Mouse (Mus musculus) stomach, embryonic 14.5 days (tissue): Measurements from ENCODE around the gene Uspl1. TPM values are rescaled to one million over a fixed set of nuclear protein-coding genes. Genes with fewer than 3 reads are reported as not detected.

Source experiments
- ATAC-seq: fragments of 200-750 bp; cut with Nextera tagmentation; 2 replicates; pipeline ENCODE4 v1.8.0; 2017; ENCODE audit warnings: low read depth, moderate TSS enrichment; ENCODE audit not compliant: insufficient number of reproducible peaks, insufficient read depth, low FRiP score
- H3K27ac ChIP-seq: fragments of 300-500 bp; sonication (generic); 2 replicates; pipeline ENCODE4 v1.5.1; 2014; ENCODE audit warnings: mild to moderate bottlenecking, low read length, moderate library complexity, mixed read lengths
- H3K27me3 ChIP-seq: fragments of 300-500 bp; sonication (generic); 2 replicates; pipeline ENCODE4 v1.6.1; 2014; ENCODE audit warnings: low read length, control low read depth, mixed read lengths; ENCODE audit not compliant: control insufficient read depth, insufficient read depth
- H3K36me3 ChIP-seq: fragments of 300-500 bp; sonication (generic); 2 replicates; pipeline ENCODE4 v1.6.1; 2014; ENCODE audit warnings: mild to moderate bottlenecking, control low read depth, low read length, moderate library complexity, mixed read lengths; ENCODE audit not compliant: control insufficient read depth, insufficient read depth
- H3K4me1 ChIP-seq: fragments of 300-500 bp; sonication (generic); 2 replicates; pipeline ENCODE4 v1.6.1; 2014; ENCODE audit warnings: low read length, control low read depth, mixed read lengths; ENCODE audit not compliant: control insufficient read depth, insufficient read depth
- H3K4me2 ChIP-seq: fragments of 300-500 bp; sonication (generic); replicated peaks from 2 replicates; pipeline ENCODE4 v1.6.1; 2014; ENCODE audit warnings: low read depth, low read length, control low read depth
- H3K4me3 ChIP-seq: fragments of 300-500 bp; sonication (generic); 2 replicates; pipeline ENCODE4 v1.5.1; 2014; ENCODE audit warnings: low read depth, low read length, control low read depth
- H3K9ac ChIP-seq: fragments of 300-500 bp; sonication (generic); replicated peaks from 2 replicates; pipeline ENCODE4 v1.6.1; 2014; ENCODE audit warnings: low read depth, mild to moderate bottlenecking, control low read depth, low read length, moderate library complexity, mixed read lengths
- H3K9me3 ChIP-seq: fragments of 300-500 bp; sonication (generic); 2 replicates; pipeline ENCODE4 v1.6.1; 2016; ENCODE audit warnings: low read depth, low read length, control low read depth; ENCODE audit not compliant: control insufficient read depth
- WGBS: fragments of 180-500 bp; shearing (Covaris S2); extraction: QIAGEN DNeasy Blood & Tissue Kit; methylation state at CpG from one replicate; pipeline ENCODE4 v1.1.7; 2014; 5-methylcytosine and 5-hydroxymethylcytosine counted together
- polyA plus RNA-seq: library from polyadenylated mRNA; unstranded; fragments of >200 nt; fragmentation: Nextera tagmentation; extraction: Ambion mirVana; gene quantifications from 2 replicates; pipeline ENCODE4 v1.2.1, GENCODE M21; 2014

The Uspl1 gene
- polyA plus RNA-seq, 1 experiment from 2014 or later: 54.4 TPM

DNA sequence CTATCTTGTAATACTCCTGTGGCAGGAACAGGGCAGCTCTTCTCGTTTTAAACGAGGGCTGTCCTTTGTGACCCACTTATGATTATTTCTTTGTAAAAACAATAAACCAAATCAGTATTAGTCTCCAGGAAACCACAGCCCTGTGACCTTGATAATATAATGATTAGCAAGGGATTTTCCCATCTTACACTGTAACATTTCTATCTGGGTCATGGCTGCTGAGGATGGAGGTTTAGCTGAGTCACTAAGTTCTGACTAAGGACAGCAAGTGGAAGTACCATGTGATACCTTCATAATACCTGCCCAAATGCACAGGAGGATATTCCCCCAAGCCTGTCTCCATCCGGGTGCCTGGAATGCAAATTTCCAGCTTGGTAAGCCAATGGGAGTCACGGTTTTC, 23.7 kb upstream of the Uspl1 start:
- ATAC-seq: no peak
- no peaks in the 10 kb centered on the region for H3K4me1 ChIP-seq

GRCm38 (mm10) chr5:149162890-149163289, 21.3 kb upstream of the Uspl1 start:
- no peak overlapping the region for H3K27ac ChIP-seq
- H3K9me3 ChIP-seq: no peaks in the 10 kb centered on the region
- H3K4me3 ChIP-seq: no peak overlapping the region
- H3K4me1 ChIP-seq: no peaks in the 10 kb centered on the region
- H3K4me2 ChIP-seq: no peak overlapping the region
- H3K9ac ChIP-seq: no peak overlapping the region
- 81% methylated on average over 7 of the region's 7 CpGs for WGBS
- H3K27me3 ChIP-seq: no peaks in the 10 kb centered on the region
- ATAC-seq: no peak
- no peaks in the 10 kb centered on the region for H3K36me3 ChIP-seq

More for the DNA sequence above, 23.7 kb upstream of the Uspl1 start:
- Histone ChIP-seq H3K27me3 (no peaks in the 10 kb centered on the region), H3K9ac (no peak overlapping the region), H3K36me3 (no peaks in the 10 kb centered on the region), H3K9me3 (no peaks in the 10 kb centered on the region), H3K4me2 (no peak overlapping the region), H3K4me3 (no peak overlapping the region), H3K27ac (no peak overlapping the region)
- whole genome bisulfite sequencing: 81% methylated on average over 4 of the region's 4 CpGs

DNA sequence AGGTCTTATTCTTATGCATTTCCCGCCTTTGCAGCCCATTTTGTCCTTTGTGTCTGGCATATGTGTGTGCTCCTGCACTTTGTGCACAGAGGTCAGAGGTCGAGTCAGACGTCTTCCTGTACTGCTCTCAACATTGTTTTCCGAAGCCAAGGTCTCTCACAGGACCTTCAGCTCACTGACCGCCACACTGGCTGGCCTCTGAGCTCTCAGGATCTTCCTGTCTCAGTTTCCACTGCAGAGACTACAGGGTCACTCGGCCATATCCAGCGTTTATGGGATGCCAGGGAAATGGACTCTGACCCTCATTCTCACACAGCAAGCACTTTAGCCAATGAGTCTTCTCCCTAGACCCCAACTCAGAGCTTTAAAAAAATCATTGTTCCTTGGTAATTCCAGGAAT, 19.3 kb upstream of the Uspl1 start:
- H3K27me3 ChIP-seq: no peaks in the 10 kb centered on the region
- H3K9ac ChIP-seq: no peak overlapping the region
- no peaks in the 10 kb centered on the region for H3K9me3 ChIP-seq
- no peak overlapping the region for H3K4me2 ChIP-seq
- no peak overlapping the region for H3K4me3 ChIP-seq
- H3K4me1 ChIP-seq: no peaks in the 10 kb centered on the region
- WGBS: 49% methylated on average over 7 of the region's 7 CpGs
- no peak for ATAC-seq
- no peaks in the 10 kb centered on the region for H3K36me3 ChIP-seq
- H3K27ac ChIP-seq: no peak overlapping the region

DNA sequence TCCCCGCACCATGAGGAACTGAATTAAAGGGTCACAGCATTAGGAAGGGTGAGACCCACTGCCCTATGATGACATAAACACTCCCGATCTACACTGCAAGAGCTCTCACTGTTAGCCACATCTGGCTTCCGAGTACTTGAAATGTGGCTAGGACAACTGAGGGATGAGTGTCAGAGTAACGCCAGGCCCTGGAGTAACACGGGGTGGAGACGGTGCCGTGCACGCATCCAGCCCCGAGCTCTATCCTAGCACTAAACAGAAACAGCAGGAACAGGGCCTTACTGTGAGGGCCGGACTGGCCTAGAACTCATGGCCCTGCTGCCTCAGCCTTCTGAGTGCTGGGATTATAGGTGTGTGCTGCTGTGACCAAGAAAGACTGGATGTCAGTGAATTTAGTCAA, 18.1 kb upstream of the Uspl1 start:
- Histone ChIP-seq H3K27ac (no peak overlapping the region), H3K9me3 (no peaks in the 10 kb centered on the region), H3K4me2 (no peak overlapping the region), H3K9ac (no peak overlapping the region), H3K36me3 (no peaks in the 10 kb centered on the region), H3K27me3 (no peaks in the 10 kb centered on the region), H3K4me1 (no peaks in the 10 kb centered on the region), H3K4me3 (no peak overlapping the region)
- no peak for ATAC-seq
- 90% methylated on average over 10 of the region's 10 CpGs for WGBS

DNA sequence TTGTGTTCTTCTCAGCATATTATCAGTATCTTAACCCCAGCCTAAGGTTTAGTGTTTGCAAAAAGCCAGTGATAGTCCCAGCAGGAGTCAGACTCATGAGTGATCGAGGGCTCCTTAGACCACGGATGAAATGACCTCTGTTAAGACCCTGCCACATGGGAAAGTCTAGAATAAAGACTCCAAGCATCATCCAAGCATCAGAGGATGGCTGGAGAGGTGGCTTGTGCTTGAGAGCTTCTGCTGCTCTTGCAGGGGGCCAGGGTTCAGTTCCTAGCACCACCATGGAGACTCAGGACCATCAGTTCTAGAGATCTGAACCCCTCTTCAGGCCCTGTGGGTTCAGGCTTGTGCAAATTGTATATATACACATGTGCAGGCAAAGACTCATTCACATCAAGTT, 16.1 kb upstream of the Uspl1 start:
- no peak overlapping the region for H3K27ac ChIP-seq
- no peak overlapping the region for H3K4me2 ChIP-seq
- ATAC-seq: no peak
- H3K4me3 ChIP-seq: no peak overlapping the region
- H3K9me3 ChIP-seq: no peaks in the 10 kb centered on the region
- no peaks in the 10 kb centered on the region for H3K4me1 ChIP-seq
- no peaks in the 10 kb centered on the region for H3K36me3 ChIP-seq
- WGBS: 90% methylated on average over 2 of the region's 2 CpGs
- H3K9ac ChIP-seq: no peak overlapping the region
- H3K27me3 ChIP-seq: no peaks in the 10 kb centered on the region

DNA sequence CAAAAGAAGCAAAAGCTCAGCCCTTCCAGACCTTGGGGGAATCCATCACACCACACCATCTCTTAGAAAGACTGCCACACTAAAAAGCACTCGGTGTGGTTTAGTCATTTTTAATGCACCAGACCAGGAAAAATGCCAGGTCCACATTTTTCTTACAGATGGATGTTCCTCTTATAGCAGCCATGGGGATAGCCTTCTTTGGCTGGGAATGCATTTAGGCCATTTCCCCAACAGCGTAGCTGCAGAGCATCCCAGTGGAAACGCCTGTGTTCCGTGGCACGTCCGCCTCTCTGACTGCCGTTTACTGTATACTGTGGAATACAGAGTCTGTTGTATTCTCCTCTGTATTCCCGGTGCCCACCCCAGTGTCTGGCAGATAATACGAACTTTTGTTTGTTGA, 15.3 kb upstream of the Uspl1 start:
- H3K27me3 ChIP-seq: no peaks in the 10 kb centered on the region
- no peaks in the 10 kb centered on the region for H3K9me3 ChIP-seq
- H3K36me3 ChIP-seq: no peaks in the 10 kb centered on the region
- H3K4me1 ChIP-seq: no peaks in the 10 kb centered on the region
- no peak overlapping the region for H3K4me3 ChIP-seq
- 0 out of 2 replicates have a peak overlapping the region, but pooled peaks have one; percentile 27 for H3K27ac ChIP-seq
- ATAC-seq: no peak
- 69% methylated on average over 9 of the region's 9 CpGs for WGBS
- H3K9ac ChIP-seq: no peak overlapping the region
- no peak overlapping the region for H3K4me2 ChIP-seq

DNA sequence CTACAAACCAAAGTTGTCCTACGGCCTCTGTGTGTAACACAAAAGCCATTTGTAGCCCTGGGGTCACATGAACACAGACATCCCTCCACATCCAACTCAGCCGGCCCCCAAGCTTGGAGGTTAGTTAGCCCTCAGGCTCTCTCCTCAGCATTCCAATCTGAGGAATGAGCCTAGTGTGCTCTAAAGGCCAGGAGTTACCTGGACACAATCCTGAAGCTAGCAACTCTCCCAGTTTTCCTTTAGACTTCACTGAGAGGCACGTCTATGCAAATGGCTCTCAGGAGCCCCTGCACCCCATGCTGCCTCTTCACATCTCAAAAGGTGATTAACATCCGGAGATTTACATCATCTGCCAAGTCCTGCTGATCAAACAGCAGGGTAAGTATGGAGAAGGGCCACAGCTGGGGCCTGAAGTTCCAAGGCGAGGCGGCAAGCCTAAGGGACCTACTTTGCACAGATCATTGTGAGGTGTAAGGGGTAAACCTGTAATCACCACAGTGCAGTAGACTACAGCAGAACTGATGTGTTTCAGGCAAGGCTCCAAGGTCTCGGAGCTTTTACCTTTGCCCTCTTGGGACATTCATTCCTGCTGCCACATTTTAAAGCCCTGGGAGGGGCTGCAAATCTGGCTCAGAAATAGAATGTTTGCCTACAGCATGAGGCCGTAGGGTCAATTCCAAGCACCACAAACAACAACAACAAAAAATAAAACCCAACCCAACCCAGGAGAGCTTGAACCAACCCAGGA, 13.1 kb upstream of the Uspl1 start:
- Histone ChIP-seq H3K4me3 (no peak overlapping the region), H3K9ac (no peak overlapping the region), H3K4me1 (no peaks in the 10 kb centered on the region), H3K9me3 (no peaks in the 10 kb centered on the region), H3K27ac (no peak overlapping the region), H3K4me2 (no peak overlapping the region), H3K27me3 (no peaks in the 10 kb centered on the region), H3K36me3 (no peaks in the 10 kb centered on the region)
- 49% methylated on average over 8 of the region's 8 CpGs for WGBS
- no peak for ATAC-seq

DNA sequence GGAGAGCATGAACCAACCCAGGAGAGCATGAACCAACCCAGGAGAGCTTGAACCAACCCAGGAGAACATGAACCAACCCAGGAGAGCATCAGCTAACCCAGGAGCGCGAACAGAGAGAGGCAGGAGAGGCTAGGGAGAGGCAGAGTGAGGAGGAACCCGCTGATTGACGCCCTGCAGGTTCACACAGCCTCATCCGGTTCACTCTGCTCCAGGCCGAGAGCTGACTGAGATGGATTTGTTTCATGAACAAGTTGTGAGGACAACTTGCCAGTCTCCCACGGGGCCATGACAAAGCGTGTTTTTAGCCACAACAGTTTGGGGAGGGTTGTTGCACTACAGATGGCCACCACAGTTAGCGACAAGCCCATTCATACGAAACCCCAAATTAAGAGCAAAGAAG, 11.9 kb upstream of the Uspl1 start:
- H3K4me1 ChIP-seq: no peaks in the 10 kb centered on the region
- no peak overlapping the region for H3K9ac ChIP-seq
- no peak overlapping the region for H3K4me3 ChIP-seq
- no peaks in the 10 kb centered on the region for H3K36me3 ChIP-seq
- H3K4me2 ChIP-seq: no peak overlapping the region
- no peak for ATAC-seq
- no peaks in the 10 kb centered on the region for H3K9me3 ChIP-seq
- WGBS: 69% methylated on average over 10 of the region's 10 CpGs
- no peaks in the 10 kb centered on the region for H3K27me3 ChIP-seq
- no peak overlapping the region for H3K27ac ChIP-seq

- no peak overlapping the region for H3K4me3 ChIP-seq
These were observed 9.6 kb upstream of the Uspl1 start for GRCm38 (mm10) chr5:149174527-149174926.

More at GRCm38 (mm10) chr5:149174527-149174926, 9.6 kb upstream of the Uspl1 start:
- no peaks in the 10 kb centered on the region for H3K27me3 ChIP-seq
- H3K9ac ChIP-seq: no peak overlapping the region
- WGBS: 85% methylated on average over 7 of the region's 7 CpGs
- no peak overlapping the region for H3K4me2 ChIP-seq
- no peaks in the 10 kb centered on the region for H3K36me3 ChIP-seq
- H3K4me1 ChIP-seq: no peaks in the 10 kb centered on the region
- H3K9me3 ChIP-seq: no peaks in the 10 kb centered on the region
- no peak for ATAC-seq
- no peak overlapping the region for H3K27ac ChIP-seq
